Mouse (Mus musculus) liver, embryonic 13.5 days (tissue): ENCODE results near the gene Uchl1. TPM values are rescaled to one million over a fixed set of nuclear protein-coding genes. Genes with fewer than 3 reads are reported as not detected.

Source experiments
- ATAC-seq: fragments of 200-750 bp; cut with Nextera tagmentation; 2 replicates; pipeline ENCODE4 v1.8.0; 2017; ENCODE audit warnings: low read depth, mild to moderate bottlenecking, moderate number of reproducible peaks, moderate library complexity
- DNase-seq: peaks from one replicate; pipeline ENCODE4 v3.0.0; 2022
- H3K27ac ChIP-seq: fragments of 300-500 bp; sonication (generic); 2 replicates; pipeline ENCODE4 v1.5.1; 2015; ENCODE audit warnings: moderate library complexity, mild to moderate bottlenecking, inconsistent platforms
- H3K27me3 ChIP-seq: fragments of 300-500 bp; sonication (generic); 2 replicates; pipeline ENCODE4 v1.6.1; 2015; ENCODE audit warnings: mild to moderate bottlenecking, inconsistent platforms
- H3K36me3 ChIP-seq: fragments of 300-500 bp; sonication (generic); 2 replicates; pipeline ENCODE4 v1.6.1; 2015; ENCODE audit warnings: mild to moderate bottlenecking, inconsistent platforms
- H3K4me1 ChIP-seq: fragments of 300-500 bp; sonication (generic); replicated peaks from 2 replicates; pipeline ENCODE4 v1.6.1; 2015; ENCODE audit warnings: inconsistent platforms
- H3K4me2 ChIP-seq: fragments of 300-500 bp; sonication (generic); 2 replicates; pipeline ENCODE4 v1.6.1; 2015; ENCODE audit warnings: inconsistent platforms, mild to moderate bottlenecking, moderate library complexity
- H3K4me3 ChIP-seq: fragments of 300-500 bp; sonication (generic); replicated peaks from 2 replicates; pipeline ENCODE4 v1.5.1; 2015; ENCODE audit warnings: mild to moderate bottlenecking, inconsistent platforms
- H3K9ac ChIP-seq: fragments of 300-500 bp; sonication (generic); 2 replicates; pipeline ENCODE4 v1.6.1; 2015; ENCODE audit warnings: mild to moderate bottlenecking, inconsistent platforms
- H3K9me3 ChIP-seq: fragments of 300-500 bp; sonication (generic); replicated peaks from 2 replicates; pipeline ENCODE4 v1.6.1; 2016; ENCODE audit warnings: inconsistent platforms
- WGBS: fragments of 180-500 bp; shearing (Covaris S2); methylation state at CpG from one replicate; pipeline ENCODE4 v1.1.7; 2015; ENCODE audit not compliant: insufficient replicate concordance; 5-methylcytosine and 5-hydroxymethylcytosine counted together
- polyA plus RNA-seq: library from polyadenylated mRNA; unstranded; fragments of >200 nt; fragmentation: Nextera tagmentation; extraction: Ambion mirVana; gene quantifications from 2 replicates; pipeline ENCODE4 v1.2.1, GENCODE M21; 2015

The Uchl1 gene
- polyA plus RNA-seq, 1 experiment from 2014 or later: 2.5 TPM

DNA sequence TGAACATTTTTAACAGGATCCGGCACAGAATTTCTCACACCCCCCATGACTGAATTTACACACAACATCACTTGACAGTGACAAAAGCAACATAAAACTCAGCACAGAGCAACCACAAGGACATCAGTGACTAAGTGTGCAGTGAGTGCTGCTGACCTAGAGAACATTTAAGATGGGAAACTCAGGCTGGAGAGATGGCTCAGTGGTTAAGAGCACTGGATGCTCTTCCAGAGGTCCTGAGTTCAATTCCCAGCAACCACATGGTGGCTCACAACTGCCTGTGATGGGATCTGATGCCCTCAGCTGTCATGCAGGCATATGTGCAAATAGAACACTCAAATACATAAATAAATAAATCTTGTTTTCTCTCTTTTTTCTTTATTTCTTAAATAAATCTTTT, 57.7 kb downstream of the Uchl1 start:
- H3K27me3 ChIP-seq: no peaks in the 10 kb centered on the region
- H3K27ac ChIP-seq: no peak overlapping the region
- H3K4me3 ChIP-seq: no peak overlapping the region
- no peaks in the 10 kb centered on the region for H3K4me1 ChIP-seq
- no peak for ATAC-seq
- 80% methylated on average over 1 of the region's 1 CpGs for WGBS
- no peak for DNase-seq
- H3K36me3 ChIP-seq: no peaks in the 10 kb centered on the region
- no peak overlapping the region for H3K9ac ChIP-seq
- no peaks in the 10 kb centered on the region for H3K9me3 ChIP-seq
- H3K4me2 ChIP-seq: no peak overlapping the region

Other genes starting within 250 kb of the Uchl1 start
- 4.1 and 4.3 TPM in 2 replicates for gene Apbb2, start 57.3 kb upstream of the Uchl1 start, polyA plus RNA-seq
- gene Limch1, start 69.7 kb downstream of the Uchl1 start, polyA plus RNA-seq: 2.0 and 2.3 TPM in 2 replicates